Mouse (Mus musculus): ENCODE results near the gene Atp1a3.

Gene Atp1a3

DNA sequence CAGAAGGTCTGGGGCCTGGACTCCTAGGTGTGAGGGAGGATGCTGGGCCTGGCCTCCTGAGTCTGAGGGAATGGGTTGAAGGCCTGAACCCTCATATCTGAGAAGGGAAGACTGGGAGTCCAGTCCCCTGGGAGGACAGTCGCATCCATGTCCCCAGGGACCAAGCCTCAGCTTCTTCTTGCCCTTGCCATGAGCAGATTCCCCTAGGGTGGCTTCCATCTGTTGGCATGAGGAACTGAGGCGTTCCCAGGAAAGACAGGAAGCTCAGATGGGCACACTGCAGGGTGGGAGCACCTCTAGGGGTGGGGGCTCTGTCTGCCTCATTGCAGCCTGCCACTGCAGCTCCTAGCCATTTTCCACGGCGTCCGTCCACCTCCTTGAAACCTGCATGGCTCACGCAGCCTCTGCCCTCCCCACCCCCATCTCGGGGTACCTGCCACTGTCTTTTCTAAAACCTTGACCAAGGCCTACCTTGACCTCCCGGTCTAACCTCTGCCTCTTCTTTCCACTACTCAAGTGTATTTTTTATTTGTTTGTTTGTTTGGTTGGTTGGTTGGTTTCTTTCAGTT lies 1.9 kb downstream of the Atp1a3 start:
- no peak for DNase-seq (ENCODE audit: low read depth, low spot score)

DNA sequence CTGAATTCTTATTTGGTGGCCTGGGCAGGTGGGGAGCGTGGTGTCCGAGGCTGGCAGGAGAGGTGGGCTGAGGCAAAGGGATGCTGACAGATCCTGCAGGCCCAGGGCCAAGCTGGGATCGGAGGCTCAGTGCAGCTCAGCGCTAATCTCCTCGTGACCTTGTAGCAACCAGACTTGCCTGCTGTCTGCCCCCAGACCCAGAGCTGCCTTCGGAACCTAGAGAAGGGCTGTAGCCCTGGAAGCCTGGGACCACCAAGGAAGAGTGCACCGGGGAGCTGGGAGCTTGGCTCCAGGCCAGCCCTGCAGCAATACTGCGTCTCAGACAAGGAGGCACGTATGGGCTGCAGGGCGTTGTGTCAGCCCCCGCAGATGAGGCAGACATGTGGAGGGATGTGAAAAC lies 2.5 kb downstream of the Atp1a3 start:
- no peak for DNase-seq (ENCODE audit: low read depth, low spot score)

DNA sequence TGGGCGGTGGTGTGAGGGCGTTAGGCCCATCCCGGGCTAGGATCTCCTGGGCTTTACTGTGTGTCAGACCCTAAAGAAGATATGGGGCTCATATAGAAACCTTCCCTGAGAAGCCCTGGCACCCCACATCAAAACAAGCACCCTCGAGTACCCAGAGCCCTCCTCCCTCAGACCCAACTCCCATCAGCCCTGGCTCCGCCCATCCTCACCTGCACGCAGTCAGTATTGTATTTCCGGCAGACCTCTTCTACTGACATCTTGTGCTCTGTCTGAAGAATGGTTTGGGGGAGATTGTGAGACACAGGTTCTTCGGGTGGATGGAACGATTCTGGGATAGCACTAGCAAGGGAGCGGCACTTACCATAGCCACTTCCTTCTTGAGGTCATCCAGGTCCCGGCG lies 5.0 kb downstream of the Atp1a3 start:
- no peak for DNase-seq (ENCODE audit: low read depth, low spot score)

DNA sequence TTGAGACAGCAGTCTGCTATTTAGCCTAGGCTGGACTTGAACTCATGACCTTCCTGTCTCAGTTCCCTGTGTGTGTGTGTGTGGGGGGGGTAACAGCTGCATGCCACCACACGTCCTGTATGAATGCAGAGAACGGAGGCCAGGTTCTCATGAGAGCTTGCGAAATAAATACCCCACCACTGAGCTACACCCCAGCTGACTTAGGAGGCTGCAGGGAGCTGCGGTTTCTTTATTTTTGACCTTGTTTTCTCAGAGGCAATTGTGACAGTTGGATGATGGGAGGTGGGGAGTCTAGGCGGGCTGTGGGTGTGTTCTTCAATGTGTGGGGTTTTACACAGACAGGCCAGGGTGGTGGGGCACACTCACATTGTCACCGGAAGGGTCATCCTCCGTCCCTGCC lies 5.5 kb downstream of the Atp1a3 start:
- no peak for DNase-seq (ENCODE audit: low read depth, low spot score)

DNA sequence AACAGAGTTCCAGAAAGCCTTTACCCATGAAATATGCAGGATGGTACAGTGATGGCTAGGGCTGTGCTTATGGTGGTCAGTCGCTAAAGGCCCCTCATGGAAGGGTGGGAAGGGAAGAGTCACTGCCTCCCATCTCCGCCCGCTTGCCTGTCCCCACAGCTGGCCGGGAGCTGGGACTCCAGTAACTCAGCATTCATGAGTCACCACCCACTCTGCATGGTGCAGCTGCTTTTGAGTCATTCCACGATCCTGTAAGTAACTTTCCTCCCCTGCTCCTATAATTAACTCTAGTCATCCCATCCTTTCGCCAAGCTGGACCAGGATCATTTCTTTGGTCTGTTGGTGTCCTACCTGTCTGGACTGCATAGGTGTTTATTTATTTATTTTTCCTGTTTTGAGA lies 12.7 kb downstream of the Atp1a3 start:
- DNase-seq (ENCODE audit: low read depth, low spot score): no peak

GRCm38 (mm10) chr7:24990478-24990877 lies 15.3 kb downstream of the Atp1a3 start:
- DNase-seq (ENCODE audit: low read depth, low spot score): no peak

DNA sequence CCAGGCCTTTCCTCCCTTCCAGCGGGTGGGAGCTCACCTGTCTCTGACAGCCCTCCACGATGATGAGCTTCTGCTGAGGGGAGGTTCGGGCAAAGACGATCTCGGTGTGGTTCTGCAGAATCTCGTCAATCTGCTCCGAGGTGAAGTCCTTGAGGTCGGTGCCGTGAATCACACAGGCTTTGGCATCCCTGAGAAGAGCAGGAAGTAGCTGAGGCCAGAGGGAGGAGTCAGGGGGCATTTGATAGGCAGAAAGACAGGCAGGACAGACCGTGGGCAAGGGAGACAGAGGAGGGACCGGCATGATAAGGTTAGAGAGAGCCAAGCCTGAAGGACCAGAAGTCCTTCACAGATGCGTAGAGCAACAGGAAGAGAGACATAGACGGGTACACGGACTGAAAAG lies 17.8 kb downstream of the Atp1a3 start:
- DNase-seq (ENCODE audit: low read depth, low spot score): no peak

- no peak for DNase-seq (ENCODE audit: low read depth, low spot score)
These were observed 20.0 kb downstream of the Atp1a3 start for GRCm38 (mm10) chr7:24985799-24986198.

GRCm38 (mm10) chr7:24984307-24984706 lies 21.5 kb downstream of the Atp1a3 start:
- no peak for DNase-seq (ENCODE audit: low read depth, low spot score)

GRCm38 (mm10) chr7:24983396-24983795 lies 22.4 kb downstream of the Atp1a3 start:
- no peak for DNase-seq (ENCODE audit: low read depth, low spot score)

DNA sequence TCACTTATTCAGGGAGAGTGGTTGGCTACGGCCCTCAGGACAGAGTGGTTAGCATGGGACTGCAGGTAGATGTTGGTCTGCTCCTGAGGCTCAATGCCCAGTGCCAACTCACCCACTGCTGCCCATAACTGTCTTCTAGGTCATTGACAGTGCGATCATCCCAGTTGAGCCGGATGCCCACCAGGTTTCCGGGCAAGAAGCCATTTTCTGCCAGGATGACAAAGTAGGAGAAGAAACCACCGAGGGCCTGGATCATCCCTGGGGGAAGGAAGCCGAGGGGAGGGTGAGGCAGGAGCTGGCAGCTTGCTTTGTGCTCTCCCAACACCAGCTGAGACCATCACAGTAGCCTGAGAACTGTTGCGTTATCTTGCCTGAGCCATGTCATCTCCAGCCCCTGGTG lies 25.3 kb downstream of the Atp1a3 start:
- no peak for DNase-seq (ENCODE audit: low read depth, low spot score)

DNA sequence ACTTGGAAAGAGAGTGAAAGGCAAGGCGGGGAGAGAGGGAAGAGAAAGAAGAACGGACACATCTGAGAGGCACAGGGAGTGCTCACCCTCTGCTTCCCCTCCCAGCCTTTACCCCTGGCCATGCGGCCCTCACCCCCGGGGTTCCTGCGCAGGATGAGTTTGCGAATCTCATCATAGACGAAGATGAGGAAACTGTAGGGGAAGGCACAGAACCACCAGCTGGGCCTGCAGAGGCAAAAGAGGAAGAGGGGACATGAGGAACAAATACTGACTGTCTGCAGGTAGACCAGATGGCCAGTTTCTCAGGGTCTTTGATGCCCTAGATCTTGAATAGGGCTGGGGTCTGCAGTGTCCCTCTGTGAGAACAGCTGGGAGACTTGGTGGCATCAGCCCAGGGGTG lies 27.0 kb downstream of the Atp1a3 start:
- DNase-seq (ENCODE audit: low read depth, low spot score): no peak

DNA sequence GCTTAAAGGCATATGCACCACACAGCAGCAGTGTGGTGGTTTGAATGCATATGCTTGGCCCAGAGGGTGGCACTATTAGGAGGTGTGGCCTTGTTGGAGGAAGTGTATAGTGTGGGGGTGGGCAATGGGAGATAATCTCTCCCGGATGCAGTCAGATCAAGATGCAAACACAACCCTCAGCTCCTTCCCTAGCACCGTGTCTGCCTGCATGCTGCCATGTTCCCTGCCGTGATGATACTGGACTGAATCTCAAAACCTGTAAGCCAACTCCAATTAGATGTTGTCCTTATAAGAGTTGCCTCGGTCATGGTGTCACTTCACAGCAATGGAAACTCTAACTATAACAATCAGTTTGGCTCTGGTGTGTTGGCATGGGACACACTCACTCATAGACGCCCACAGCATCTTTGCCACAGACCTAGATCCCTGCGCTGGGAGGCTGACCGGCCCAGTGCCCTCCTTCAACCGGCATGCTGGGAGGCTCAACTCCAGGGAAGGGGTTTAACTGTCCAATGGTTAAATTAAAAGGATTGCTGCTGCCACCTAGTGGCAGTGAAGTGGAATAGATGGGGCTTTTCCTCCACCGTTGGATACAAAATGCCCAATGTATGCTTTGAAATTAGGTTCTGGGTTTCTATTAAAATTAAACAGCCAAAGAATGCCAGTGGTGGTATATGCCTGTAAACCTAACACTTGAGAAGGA lies 30.7 kb downstream of the Atp1a3 start:
- DNase-seq (ENCODE audit: low read depth, low spot score): no peak

DNA sequence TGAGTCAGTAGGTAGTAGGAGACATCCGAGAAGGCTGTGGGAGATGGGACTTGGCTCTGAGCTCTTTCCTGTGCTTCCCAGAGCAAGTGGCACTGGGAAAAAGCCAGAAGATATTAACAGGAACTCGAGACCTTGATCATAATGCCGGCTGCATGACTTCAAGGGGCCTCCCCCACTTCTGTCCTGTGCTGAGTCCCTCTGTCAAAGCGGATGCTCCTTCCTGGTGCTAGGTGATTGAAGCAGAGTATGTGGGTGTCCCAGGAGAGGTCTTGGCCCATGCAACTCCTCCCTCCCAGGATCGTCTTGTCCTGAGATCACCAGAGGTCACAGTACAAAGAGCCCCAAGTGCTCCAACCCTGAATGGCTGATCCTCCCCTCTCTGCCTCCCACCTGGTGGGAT lies 31.9 kb downstream of the Atp1a3 start:
- DNase-seq (ENCODE audit: low read depth, low spot score): no peak

DNA sequence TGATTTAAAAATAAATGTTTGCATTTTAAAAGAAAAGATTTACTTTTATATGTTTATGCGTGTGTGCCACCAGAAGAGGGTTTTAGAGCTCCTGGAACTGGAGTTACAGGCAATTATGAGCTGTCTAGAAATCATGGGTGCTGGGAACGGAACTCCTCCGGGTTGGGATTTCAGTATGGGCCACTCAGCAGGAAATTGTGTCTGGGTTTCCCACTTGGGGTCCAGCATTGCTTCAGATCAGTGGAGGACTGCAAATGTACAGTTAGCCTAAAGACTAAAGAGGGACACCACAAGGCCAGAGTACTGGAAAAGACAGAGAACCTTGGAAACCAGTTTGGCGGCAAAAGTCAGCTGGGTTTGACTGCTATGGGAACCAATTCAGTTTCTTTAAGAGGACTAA lies 32.5 kb downstream of the Atp1a3 start:
- DNase-seq (ENCODE audit: low read depth, low spot score): no peak

DNA sequence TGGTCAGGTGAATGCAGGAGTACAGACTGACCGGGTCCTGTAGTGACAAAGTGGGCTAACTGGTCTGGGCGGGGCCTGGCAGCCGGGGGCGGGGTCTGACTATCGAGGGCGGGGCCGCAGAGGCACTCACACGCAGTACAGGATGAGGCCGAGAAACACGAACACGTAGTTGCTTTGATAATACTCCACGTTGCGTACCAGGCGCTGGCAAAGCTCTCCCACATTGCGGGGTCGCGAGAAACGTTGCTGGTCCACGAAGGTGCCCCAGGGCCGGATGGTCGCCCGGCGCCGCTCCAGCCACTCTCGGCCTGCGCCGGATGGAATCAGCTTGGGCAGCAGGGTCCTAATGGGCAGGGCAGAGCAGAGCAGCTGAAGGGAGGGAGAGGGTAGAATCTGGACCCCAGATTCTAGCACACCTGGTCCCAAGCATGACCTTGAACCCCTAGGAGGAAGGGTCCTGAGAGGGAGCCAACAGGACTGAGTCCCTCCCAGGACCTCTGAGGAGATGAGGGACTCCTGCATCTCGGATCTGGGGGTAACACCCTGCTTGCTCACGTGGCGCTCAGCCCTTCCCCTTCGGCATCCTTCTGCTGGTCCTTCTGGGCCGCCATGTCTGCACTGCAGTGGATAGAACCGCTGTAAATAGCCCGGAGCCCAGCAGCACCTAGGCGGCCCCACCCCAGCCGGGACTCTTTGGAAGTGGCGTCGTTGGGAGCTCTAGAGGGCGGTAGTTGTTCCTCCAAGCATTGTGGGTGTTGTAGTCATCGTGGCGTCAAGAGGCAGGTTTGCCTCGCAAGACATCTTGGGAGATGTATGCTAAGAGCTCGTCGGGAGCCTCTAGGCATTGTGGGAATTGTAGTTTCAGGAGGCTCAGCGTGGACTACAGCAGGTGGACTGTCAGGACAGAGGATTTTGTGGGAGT lies 33.5 kb downstream of the Atp1a3 start, which contains the start of gene Rabac1:
Gene Rabac1 (minus strand): TSS at position 783 of the 922 bp plus-strand sequence.
- DNase-seq (ENCODE audit: low read depth, low spot score): peak; percentile 85

- no peak for DNase-seq (ENCODE audit: low read depth, low spot score)
These were observed 34.3 kb downstream of the Atp1a3 start for GRCm38 (mm10) chr7:24971261-24971971.

- no peak for DNase-seq (ENCODE audit: low read depth, low spot score)
These were observed 35.4 kb downstream of the Atp1a3 start for GRCm38 (mm10) chr7:24970341-24970740.

- no peak for DNase-seq (ENCODE audit: low read depth, low spot score)
These were observed 36.0 kb downstream of the Atp1a3 start for GRCm38 (mm10) chr7:24969805-24970204.

DNA sequence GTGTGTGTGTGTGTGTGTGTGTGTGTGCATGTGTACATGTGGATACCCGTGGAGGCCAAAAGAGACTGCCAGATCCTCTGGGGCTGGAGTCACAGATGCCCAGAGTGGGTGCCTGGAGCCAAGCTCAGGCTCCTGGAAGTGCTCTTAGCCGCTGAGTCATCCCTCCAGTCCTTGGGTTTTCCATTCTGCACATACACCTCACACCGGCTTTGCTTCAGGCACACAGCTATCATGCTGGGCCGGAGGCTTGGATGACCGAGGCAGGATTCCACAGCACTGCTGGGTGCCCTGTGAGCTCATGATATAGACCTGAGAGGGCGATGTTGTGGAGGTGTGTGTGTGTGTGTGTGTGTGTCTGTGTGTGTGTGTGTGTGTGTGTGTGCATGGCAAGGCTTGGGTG lies 37.3 kb downstream of the Atp1a3 start:
- DNase-seq (ENCODE audit: low read depth, low spot score): no peak

DNA sequence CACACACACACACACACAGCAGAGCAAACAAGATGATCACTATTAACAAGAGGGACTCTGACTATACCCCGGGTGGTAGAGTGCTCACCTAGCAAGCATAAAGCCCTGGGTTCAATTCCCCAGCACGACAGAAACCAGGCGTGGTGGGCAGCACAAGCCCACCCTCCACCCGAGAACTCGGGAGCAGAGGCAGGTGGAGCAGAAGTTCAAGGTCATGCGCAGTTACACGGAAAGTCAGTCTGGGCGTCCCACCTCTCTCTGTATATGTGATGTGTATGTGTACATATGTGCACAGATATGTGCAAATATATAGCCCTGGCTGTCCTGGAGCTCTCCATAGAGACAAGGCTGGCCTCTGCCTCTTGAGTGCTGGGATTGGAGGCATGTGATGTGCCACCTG lies 37.8 kb downstream of the Atp1a3 start:
- no peak for DNase-seq (ENCODE audit: low read depth, low spot score)
